Mouse (Mus musculus): ENCODE measurements at regions not wholly inside any gene's neighbourhood (a gene's known extent, or its start where the extent isn't known, plus 50 kb on each side); places are given as distances from the start of the nearest gene placed in this dataset.

- no peak for DNase-seq (ENCODE audit: low spot score in 2 of 2)
Observed at GRCm38 (mm10) chr15:96772701-96773100, 73.2 kb upstream of the Slc38a2 start.

- no peak for DNase-seq (ENCODE audit: low spot score in 2 of 2)
Observed at GRCm38 (mm10) chr15:96770786-96771185, 71.3 kb upstream of the Slc38a2 start.

DNA sequence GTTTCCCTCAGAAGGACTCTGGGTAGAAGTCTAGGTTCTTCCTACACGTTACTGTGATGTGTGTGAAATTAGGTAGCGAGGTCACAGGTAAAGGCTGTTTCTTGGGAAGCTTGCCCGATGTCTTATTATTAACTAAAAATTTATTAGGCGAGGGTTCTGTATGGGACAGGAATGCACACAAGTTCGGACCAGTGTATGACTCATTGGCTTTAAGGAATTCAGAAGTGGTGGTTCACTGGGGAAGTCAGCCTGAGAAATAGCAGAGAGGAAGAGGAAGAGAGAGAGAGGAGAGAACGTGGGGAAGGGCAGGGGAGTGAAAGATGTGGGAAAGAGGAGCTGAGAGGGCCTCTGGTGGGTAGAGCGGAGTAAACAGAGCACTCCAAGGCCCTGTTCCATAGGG lies 70.8 kb upstream of the Slc38a2 start:
- no peak for DNase-seq (ENCODE audit: low spot score in 2 of 2)

- no peak for DNase-seq (ENCODE audit: low spot score in 2 of 2)
Observed at GRCm38 (mm10) chr15:96769751-96770150, 70.2 kb upstream of the Slc38a2 start.

- no peak for DNase-seq (ENCODE audit: low spot score in 2 of 2)
Observed at GRCm38 (mm10) chr15:96768301-96768993, 68.9 kb upstream of the Slc38a2 start.

GRCm38 (mm10) chr15:96767188-96767587 lies 67.7 kb upstream of the Slc38a2 start:
- DNase-seq (ENCODE audit: low spot score in 2 of 2): no peak

GRCm38 (mm10) chr15:96766238-96766637 lies 66.7 kb upstream of the Slc38a2 start:
- no peak for DNase-seq (ENCODE audit: low spot score in 2 of 2)

- no peak for DNase-seq (ENCODE audit: low spot score in 2 of 2)
Observed at GRCm38 (mm10) chr15:96763611-96764010, 64.1 kb upstream of the Slc38a2 start.

GRCm38 (mm10) chr15:96759078-96759995 lies 59.8 kb upstream of the Slc38a2 start:
- no peak for DNase-seq (ENCODE audit: low spot score in 2 of 2)

DNA sequence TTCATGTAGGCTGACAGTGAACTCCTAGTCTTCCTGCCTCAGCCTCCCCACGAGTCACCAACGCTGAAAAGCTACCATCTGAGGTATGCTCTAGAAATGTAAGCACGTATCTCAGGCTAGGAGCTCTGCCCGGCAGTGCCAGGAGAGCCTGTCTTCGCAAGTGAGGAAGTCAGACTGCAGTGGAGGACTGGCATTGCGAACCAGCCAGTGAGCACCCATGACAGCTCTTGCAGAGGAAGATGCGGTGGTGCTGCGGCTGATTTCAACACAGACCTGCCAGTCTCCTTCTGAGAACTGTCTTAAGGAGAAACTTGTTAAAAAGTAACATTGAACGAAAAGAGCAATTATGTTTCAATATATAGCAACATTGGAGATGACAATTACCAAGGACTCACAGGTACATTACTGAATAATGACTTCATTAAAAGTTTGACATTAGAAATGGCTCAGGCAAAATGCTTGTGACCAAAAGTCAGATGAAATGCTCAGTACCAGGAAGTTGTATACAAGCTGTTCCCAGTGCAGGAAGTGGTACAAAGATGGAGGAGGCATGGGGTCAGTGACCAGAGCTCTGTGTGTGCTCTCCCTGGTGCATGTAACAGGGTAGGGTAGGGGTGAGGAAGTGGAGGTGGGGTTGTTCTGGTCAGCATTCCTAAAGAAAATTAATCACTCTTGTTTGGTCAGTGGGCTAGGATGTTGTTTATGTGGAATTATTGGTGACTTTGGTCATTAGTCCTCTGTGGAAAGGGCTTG lies 58.1 kb upstream of the Slc38a2 start:
- DNase-seq (ENCODE audit: low spot score in 2 of 2): no peak

DNA sequence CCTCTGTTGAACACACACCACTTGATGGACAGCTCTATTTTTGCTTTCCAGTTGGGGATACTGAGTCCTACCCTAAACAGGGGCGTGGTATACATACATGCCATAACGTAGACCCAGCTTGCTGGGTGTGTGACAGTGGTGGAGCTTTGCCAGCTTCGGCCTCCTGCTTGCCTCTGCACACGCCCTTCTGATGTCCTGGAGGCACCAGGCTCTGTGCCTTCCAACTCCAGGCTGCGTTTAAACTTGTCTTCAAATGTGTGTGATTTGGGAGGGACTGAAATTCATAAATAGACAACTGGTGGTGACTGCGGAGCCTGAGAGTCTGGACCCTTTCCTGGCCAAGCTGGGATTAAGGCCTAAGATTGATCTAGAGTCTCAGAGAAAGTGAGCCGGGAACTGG lies 56.9 kb upstream of the Slc38a2 start:
- no peak for DNase-seq (ENCODE audit: low spot score in 2 of 2)

GRCm38 (mm10) chr15:96755951-96756350 lies 56.4 kb upstream of the Slc38a2 start:
- no peak for DNase-seq (ENCODE audit: low spot score in 2 of 2)

DNA sequence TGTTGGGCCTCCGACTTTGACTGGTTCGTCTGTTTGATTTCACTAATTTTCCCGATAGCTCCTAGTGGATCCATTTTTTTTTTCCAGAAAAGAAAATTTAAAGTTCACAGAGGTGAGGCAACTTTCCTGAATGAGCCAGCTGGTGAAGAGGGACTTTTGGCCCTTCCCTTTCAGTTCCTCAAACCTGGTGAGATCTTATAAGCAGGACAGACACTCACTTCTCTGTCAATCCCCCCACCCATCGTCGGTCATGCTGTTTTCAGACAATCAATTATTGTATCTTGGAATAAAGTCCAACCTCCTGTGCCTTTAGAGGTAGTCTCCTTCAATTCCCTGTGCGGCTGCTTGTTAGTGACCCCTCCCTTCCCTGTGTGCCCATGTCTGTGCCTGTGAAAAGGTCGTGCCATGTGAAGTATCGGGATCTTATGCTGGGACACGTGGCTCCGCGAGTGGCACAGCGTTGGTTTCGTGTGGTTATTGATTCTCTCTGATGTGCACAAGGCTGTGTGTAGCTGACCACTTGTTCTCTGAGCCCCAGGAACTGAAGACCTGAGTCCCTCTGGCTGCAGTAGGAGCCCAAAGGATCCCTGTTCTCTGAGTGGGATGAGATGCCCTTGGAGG lies 55.9 kb upstream of the Slc38a2 start:
- no peak for DNase-seq (ENCODE audit: low spot score in 2 of 2)

- DNase-seq (ENCODE audit: low spot score in 2 of 2): no peak
Observed at GRCm38 (mm10) chr15:96754079-96754478, 54.5 kb upstream of the Slc38a2 start.

GRCm38 (mm10) chr15:96752719-96753118 lies 53.2 kb upstream of the Slc38a2 start:
- no peak for DNase-seq (ENCODE audit: low spot score in 2 of 2)

DNA sequence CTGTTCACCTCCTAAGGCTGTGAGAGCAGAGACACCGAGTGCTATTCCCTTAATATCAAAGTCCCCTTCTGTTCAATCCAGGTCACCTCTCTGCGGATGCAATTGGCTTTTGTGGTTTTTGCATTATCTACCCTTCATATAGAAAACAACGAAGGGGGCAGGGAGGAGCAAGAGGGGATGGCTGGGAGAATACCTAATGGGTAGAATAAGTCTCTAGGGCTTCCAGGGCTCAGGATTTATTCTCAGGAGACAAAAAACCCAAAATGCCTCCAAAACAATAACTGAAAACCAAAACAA lies 52.5 kb upstream of the Slc38a2 start:
- no peak for DNase-seq (ENCODE audit: low spot score in 2 of 2)

- no peak for DNase-seq (ENCODE audit: low spot score in 2 of 2)
Observed at GRCm38 (mm10) chr15:96751243-96752061, 51.9 kb upstream of the Slc38a2 start.

GRCm38 (mm10) chr15:96749534-96750256 lies 50.2 kb upstream of the Slc38a2 start:
- no peak for DNase-seq (ENCODE audit: low spot score in 2 of 2)

All from cerebellum, postnatal 4 days (tissue).